Mouse (Mus musculus): Measurements from ENCODE around the gene Ppp2r5d. TPM values are rescaled to one million over a fixed set of nuclear protein-coding genes. Genes with fewer than 3 reads are reported as not detected.

Gene Ppp2r5d
- polyA plus RNA-seq (2012; rRNA removed) = 58.2 and 71.4 TPM in 2 replicates

DNA sequence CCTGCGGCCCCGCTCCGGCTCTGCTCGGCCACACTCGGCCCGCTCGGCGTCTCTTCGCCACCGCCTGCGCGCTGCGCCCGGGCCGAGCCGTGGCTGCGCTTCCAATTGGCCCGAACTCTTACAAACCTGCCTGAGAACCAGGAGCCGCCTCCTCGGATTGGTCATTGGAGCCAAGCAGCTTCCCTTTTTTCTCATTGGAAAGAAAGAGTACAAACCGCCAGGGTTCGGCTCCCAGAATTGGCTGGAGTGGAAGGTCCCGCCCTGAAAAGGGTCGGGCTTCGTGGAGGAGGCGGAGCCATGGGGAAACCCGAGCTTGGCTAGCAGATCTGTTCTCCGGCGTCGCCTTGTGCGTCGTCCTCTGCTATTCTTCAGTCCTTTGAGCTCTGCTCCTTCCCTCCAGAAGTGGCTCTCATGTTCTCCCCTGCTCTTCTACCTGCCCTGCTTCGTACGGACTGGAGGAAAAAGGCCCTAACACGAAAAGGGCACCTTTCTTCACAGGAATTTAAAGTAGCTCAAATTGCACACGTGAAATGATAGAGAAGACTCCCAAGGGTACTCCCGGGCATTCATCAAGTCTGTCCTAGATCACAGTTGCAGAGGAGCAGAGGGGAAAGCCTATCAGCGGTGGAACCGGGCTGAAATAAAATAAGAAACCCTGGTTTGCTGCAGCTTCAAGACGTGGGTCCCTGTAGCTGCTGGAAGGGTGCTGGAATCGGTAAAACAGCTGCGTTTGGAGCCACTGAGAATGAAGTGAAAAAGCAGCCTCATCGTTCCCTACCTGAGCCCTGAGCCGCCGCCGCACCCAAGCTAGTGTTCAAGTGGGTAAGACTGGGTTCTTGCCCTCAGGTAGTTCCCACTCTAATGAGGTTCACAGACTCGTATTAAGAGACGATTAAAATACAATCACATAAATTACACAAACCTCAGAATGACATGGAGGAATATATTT, at the start of gene Ppp2r5d:
Ppp2r5d (minus strand) TSS at position 225 of the 949 bp plus-strand sequence.

DNA sequence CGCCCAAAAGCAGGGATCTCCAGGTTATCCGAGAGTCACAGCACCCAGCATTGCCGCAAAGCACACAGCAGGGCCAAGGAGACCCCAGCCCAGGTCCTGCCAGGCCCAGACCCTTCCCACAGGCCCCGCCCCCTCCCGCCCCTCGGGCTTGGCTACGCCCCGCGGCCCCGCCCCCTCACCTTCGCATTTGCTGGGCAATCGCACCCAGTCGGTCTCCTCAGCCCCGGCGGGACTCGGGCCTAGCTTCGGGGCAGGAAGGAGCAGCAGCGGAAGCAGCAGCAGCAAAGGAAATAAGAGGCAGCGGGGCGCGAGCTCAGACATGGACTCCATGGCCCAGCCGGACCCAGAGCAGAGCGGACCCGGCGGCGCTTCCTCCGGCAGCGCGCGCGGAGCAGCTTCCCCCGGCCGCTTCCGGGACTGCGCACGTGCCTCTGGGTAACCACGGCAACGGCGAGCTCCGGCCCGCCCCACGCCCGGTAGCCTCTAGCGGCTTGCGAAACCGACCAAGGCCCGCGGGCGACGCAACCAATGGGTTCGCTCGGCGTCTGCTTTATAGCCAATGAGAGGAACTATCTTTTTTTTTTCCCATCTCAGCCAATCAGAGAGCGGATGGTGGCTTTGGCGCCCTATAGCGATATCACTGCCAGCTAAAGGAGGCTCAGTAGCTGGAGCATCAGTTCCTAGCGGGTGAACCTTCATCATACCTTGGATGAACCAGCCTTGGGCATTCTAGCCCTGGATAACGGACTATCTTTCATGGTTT, 47.1 kb upstream of the Ppp2r5d start, which contains the start of gene Cnpy3:
Cnpy3 (minus strand) TSS at position 421 of the 763 bp plus-strand sequence.

DNA sequence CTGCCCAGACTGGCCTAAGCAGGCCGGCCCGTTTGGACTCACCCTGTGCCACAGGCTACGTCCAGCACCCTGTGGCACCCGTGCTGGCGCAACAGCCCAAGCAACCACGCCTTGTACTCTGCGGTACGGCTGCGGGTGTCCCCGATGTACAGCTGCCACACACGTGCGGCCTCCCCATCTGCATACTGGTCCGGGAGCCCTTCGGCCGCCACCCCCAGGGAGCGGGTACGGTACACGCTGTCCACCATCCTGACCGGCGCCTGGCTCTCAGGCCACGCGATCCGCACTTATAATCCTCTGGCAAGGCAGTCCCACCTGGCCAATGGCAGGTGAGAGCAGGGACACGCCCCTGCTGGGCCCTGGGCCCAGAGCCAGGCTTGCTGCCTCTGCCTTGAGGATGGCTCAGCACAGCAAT, 24.0 kb upstream of the Ppp2r5d start, which contains the start of gene Gnmt:
Gnmt (minus strand) TSS at position 265 of the 415 bp plus-strand sequence.

DNA sequence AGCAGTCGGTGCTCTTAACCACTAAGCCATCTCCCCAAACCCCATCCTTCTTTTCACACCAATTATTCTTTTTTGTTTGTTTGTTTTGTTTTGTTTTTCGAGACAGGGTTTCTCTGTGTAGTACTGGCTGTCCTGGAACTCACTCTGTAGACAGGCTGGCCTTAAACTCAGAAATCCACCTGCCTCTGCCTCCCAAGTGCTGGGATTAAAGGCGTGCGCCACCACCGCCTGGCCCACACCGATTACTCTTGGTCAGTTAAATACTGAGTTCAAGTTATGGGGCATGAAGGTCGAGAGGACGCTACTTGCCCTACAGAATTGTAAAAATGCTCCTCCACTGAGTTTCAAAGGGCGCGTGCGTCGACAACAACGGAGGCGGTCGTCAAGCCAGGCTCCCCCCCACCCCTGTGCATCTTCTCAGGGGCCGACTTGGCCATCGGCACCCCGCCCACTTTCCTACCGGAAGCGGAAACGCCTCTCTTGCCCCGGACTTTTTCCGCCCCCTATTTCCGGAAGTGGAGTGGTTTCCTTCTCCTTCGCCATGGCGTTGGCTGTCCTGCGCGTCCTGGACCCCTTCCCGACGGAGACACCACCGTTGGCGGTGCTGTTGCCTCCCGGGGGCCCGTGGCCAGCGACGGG, 6.2 kb upstream of the Ppp2r5d start, which contains the start of gene Pex6:
Pex6 (plus strand) TSS at position 505 of the 639 bp plus-strand sequence.

DNA sequence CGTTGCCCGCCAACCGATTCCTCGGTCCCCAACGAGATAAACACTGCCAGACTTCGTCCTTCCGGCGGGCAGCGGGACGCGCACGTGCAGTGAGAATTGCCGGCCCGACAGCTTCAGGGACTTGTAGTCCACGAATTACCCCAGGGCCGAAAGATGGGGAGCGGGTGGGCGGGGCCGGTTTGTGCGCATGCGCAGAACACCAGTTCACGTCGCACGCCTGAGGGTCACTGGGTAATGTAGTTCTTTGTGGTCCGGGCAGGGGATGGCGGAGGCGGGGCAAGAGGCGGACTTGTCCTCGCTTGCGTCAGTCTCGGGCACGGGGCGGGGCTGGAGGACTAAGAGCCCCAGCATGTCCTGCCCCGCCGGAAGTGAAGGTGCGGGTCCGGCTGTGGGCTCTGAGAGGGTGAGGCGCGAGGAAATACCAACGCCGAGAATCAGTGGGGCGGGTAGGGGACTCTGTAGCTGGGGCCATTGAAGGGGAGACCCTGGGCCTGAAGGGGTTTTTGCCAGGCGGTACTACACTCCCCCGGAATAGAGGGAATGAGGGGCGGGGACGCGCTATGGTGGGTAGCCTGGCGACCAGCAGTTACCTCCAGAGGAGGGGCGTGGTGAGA, 24.0 kb downstream of the Ppp2r5d start, which contains the start of gene Klhdc3:
Klhdc3 (minus strand) TSS at position 155 of the 614 bp plus-strand sequence.

GRCm38 (mm10) chr17:46678416-46678815, 26.5 kb downstream of the Ppp2r5d start, which contains the start of gene Mea1:
Gene Mea1 (plus strand): TSS chr17:46678793.

DNA sequence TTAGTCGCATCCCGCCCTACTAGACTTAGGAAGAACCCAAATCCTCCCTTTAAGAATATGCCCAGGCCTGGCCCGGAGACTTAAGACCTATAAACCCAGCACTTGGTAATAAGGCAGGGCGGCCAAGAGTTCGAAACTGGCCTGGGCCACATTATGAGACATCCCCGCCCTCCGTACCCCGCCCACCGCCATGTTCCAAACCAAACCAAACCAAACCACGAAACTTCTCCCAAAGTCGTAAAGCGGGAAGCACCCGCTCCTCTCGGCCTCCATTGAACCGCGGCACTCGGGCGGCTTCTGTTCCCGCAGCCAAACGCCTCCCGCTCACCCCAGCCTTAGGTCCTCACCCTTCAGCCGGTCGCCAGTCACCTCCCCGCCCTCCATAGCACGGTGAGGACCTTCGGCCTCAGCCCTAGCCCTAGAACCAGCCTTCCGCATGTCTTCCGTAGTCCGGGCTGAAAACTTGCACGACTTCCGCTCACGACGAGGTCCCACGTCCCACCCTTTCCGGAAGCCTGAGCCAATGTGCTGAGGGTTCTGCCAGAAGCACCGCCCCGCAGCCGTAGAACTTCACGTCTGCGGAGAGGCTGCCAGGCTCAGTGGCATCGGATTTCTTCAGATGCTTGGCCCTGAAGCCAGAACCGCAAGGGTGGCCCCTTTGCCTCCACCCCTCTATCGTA, 30.9 kb downstream of the Ppp2r5d start, which contains the start of gene Rrp36:
Rrp36 (minus strand) TSS at position 503 of the 680 bp plus-strand sequence.

DNA sequence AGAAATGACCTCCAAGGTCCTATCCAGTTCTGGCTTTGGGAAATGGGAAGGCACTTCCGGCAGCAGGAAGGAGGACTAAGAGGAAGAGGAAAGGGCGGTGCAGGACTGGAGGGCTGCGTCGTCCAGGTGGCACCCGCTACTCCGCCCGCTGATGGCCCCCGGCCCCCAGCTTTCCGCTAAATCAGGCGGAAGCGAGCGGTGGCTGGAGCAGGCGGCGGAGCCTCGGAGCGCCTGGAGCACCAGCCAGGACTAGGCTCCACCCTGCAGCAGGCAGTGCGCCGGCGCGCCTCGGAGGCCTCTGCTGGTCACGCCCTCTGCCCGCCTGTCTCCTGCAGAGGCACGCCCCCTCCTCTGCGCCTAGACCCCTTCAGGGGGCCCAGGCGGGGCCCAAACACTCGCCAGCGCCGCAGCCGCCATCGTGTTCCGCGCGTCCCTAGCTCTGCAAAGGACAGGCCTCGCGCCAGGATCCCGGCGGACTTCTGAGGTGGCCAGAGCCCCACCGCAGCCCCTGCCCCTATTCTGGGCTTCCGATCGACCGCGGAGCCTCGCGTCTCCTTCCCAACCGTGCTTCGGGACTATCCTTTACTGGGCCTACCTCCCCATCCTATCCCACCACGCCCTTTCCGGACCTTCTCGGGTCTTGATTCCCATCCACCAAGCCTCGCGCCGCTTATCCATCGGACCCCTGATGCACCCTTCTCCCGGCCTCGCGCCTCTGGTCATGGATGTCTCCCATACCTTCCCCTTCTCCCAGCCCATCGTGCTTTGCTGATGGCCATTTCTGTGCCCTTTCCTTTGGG, 54.5 kb downstream of the Ppp2r5d start, which contains the start of gene Cul7:
Cul7 (plus strand) TSS at position 106 of the 800 bp plus-strand sequence.

DNA sequence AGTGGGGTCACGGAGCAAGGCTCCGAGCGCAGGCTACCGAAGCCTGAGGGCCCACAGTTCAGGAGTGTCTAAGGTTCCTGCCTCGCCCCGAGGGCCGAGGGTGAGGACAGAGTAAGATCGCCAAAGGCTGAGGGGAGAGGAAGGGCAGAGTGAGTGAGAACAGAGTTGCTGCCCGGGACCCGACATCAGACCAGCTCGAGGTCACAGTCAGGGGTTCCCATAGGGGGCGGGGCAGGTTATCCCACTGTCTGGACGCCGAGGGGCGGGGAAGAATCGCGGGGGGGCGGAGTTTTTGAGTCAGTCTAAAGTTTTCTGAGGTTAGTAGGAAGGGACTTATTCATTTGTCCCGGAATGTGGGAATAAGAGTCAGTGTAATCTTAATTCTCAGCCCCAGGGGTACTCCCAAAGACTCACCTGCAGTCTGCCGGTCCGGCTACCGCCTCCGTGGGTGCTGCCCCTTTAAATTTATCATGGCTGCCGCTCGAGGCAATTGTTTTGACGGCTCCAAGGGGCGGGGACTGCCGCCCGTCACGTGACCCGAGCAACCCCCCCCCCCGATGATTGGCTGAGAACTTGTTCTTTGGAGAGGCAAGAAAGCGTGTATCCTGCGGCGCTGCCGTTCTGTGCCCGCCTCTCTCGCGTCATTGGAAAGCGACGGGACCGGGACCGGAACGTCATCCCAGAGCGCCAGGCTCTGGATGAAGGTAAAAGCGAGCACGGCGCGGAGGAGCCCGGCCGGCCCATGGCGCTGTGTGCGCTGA, 59.2 kb downstream of the Ppp2r5d start, which contains the start of the genes Klc4 and Mrpl2:
Klc4 (minus strand) TSS at position 462 of the 761 bp plus-strand sequence.
Mrpl2 (plus strand) TSS at position 669 of the 761 bp plus-strand sequence.

Other genes with a start within 250 kb of the Ppp2r5d start
- gene Ttbk1, start 217.4 kb downstream of the Ppp2r5d start, polyA plus RNA-seq (2012; rRNA removed) = 0.33 and 0.38 TPM in 2 replicates
- gene Dnph1, start 208.4 kb downstream of the Ppp2r5d start, polyA plus RNA-seq (2012; rRNA removed) = 14.5 and 20.1 TPM in 2 replicates
- 50.0 and 51.9 TPM in 2 replicates for gene Cul9, start 158.7 kb downstream of the Ppp2r5d start, polyA plus RNA-seq (2012; rRNA removed)
- gene Srf, start 148.9 kb downstream of the Ppp2r5d start, polyA plus RNA-seq (2012; rRNA removed) = 385 and 401 TPM in 2 replicates
- 76.6 and 82.6 TPM in 2 replicates for gene Ptk7, start 75.6 kb downstream of the Ppp2r5d start, polyA plus RNA-seq (2012; rRNA removed)
- gene Klc4, start 59.1 kb downstream of the Ppp2r5d start, polyA plus RNA-seq (2012; rRNA removed) = 31.2 and 40.1 TPM in 2 replicates
- 113 and 159 TPM in 2 replicates for gene Mrpl2, start 58.9 kb downstream of the Ppp2r5d start, polyA plus RNA-seq (2012; rRNA removed)
- 110 and 114 TPM in 2 replicates for gene Cul7, start 54.8 kb downstream of the Ppp2r5d start, polyA plus RNA-seq (2012; rRNA removed)
- gene Rrp36, start 30.8 kb downstream of the Ppp2r5d start, polyA plus RNA-seq (2012; rRNA removed) = 41.9 and 48.7 TPM in 2 replicates
- gene Mea1, start 26.3 kb downstream of the Ppp2r5d start, polyA plus RNA-seq (2012; rRNA removed) = 53.1 and 64.5 TPM in 2 replicates
- gene Klhdc3, start 24.2 kb downstream of the Ppp2r5d start, polyA plus RNA-seq (2012; rRNA removed) = 121 and 137 TPM in 2 replicates
- 117 and 140 TPM in 2 replicates for gene Pex6, start 6.4 kb upstream of the Ppp2r5d start, polyA plus RNA-seq (2012; rRNA removed)
- 3.6 and 8.5 TPM in 2 replicates for gene Gnmt, start 24.1 kb upstream of the Ppp2r5d start, polyA plus RNA-seq (2012; rRNA removed)
- gene Cnpy3, start 47.1 kb upstream of the Ppp2r5d start, polyA plus RNA-seq (2012; rRNA removed) = 54.0 and 61.7 TPM in 2 replicates
- 0.10 and 0.12 TPM in 2 replicates for gene Ptcra, start 58.6 kb upstream of the Ppp2r5d start, polyA plus RNA-seq (2012; rRNA removed)
- 166 and 205 TPM in 2 replicates for gene 2310039H08Rik, start 67.5 kb upstream of the Ppp2r5d start, polyA plus RNA-seq (2012; rRNA removed)
- gene Rpl7l1, start 77.6 kb upstream of the Ppp2r5d start, polyA plus RNA-seq (2012; rRNA removed) = 15.6 and 18.1 TPM in 2 replicates
- gene Bicral, start 153.4 kb upstream of the Ppp2r5d start, polyA plus RNA-seq (2012; rRNA removed) = 6.5 and 8.3 TPM in 2 replicates
- gene Tbcc, start 185.6 kb upstream of the Ppp2r5d start, polyA plus RNA-seq (2012; rRNA removed) = 40.5 and 41.2 TPM in 2 replicates
- gene Prph2, start 205.3 kb upstream of the Ppp2r5d start, polyA plus RNA-seq (2012; rRNA removed) = not detected in 2 replicates